ENCODE assay signal across 23 mouse cellular contexts in genomic region chrX:101386222-101386621, GRCm38 (mm10). TPM values are rescaled to one million over a fixed set of nuclear protein-coding genes. Genes with fewer than 3 reads are reported as not detected.
A peak's percentile ranks its signal among the peaks of the same experiment; 100 is the strongest.
DNase-seq lines count a peak whose midpoint lies in the region; ATAC-seq and TF ChIP-seq lines count a peak whose summit lies in the region.
"Had no signal": no experiment of that assay in that cellular context is flagged by ENCODE, and none has a peak within 500 bp of the region (broad histone marks: within the 10 kb centered on the region; RNA-seq: fewer than 3 reads in every experiment).

No protein-coding gene starts in this region.

- intact Hi-C loops in heart, adult 2 months (cut with DNase I), result no loop called here

- H3K9me3 ChIP-seq in ES-E14 (ENCODE audit: control insufficient read depth, insufficient read depth, low read depth, low read length), result no peaks in the 10 kb centered on the region
- H3K9me3 ChIP-seq in liver, embryonic 12.5 days (replicated peaks), result no peaks in the 10 kb centered on the region
- H3K9me3 ChIP-seq in liver, embryonic 16.5 days (replicated peaks; ENCODE audit: control insufficient read depth, low read length), result no peaks in the 10 kb centered on the region
- H3K9me3 ChIP-seq in kidney, embryonic 14.5 days (ENCODE audit: control insufficient read depth, low read length), result no peaks in the 10 kb centered on the region
- H3K9me3 ChIP-seq: heart, embryonic 10.5 days; hindbrain, embryonic 13.5 days had no signal

- H3K79me2 ChIP-seq in heart, adult 2 months (replicated peaks; ENCODE audit: control insufficient read depth, insufficient read depth, low read length), result no peaks in the 10 kb centered on the region

- peaks cover 2 to 22% of the 10 kb centered on the region in 2 experiments; a peak in 2 of 4 replicates for H3K4me1 ChIP-seq in ES-E14 (ENCODE audit: control insufficient read depth in 2 of 2, insufficient read depth in 2 of 2, low read length in 2 of 2, poor library complexity in 1 of 2)
- 0 out of 2 replicates have a peak, but pooled peaks cover 7% of the 10 kb centered on the region for H3K4me1 ChIP-seq in liver, embryonic 12.5 days
- H3K4me1 ChIP-seq in liver, embryonic 16.5 days (ENCODE audit: control insufficient read depth, low read depth, low read length), result no peaks in the 10 kb centered on the region
- no peaks in the 10 kb centered on the region for H3K4me1 ChIP-seq in kidney, embryonic 14.5 days (ENCODE audit: control insufficient read depth, insufficient read depth, low read length)
- H3K4me1 ChIP-seq in heart, adult 2 months (ENCODE audit: control insufficient read depth, insufficient read depth, low read length), result no peaks in the 10 kb centered on the region

- TF ChIP-seq CTCF in heart, adult 2 months (IDR thresholded peaks at IDR 0.05), result no peak

- WGBS in liver, embryonic 12.5 days (ENCODE audit: insufficient replicate concordance), result 44% methylated on average over 4 of the region's 4 CpGs
- 50% methylated on average over 4 of the region's 4 CpGs for WGBS in liver, embryonic 16.5 days (ENCODE audit: insufficient replicate concordance)
- WGBS in kidney, embryonic 14.5 days, result 51% methylated on average over 4 of the region's 4 CpGs
- 42% methylated on average over 4 of the region's 4 CpGs for WGBS in heart, adult 2 months

- peak overlapping the region; percentile 17; the same call in 1 of the 2 replicates for H3K9ac ChIP-seq in ES-E14 (ENCODE audit: insufficient read depth, low read depth, low read length, poor library complexity, severe bottlenecking)
- no peak overlapping the region for H3K9ac ChIP-seq in liver, embryonic 12.5 days
- H3K9ac ChIP-seq in liver, embryonic 16.5 days (ENCODE audit: low read depth, low read length), result no peak overlapping the region
- no peak overlapping the region for H3K9ac ChIP-seq in kidney, embryonic 14.5 days (ENCODE audit: low read depth, low read length)
- H3K9ac ChIP-seq in heart, adult 2 months (ENCODE audit: low read depth, low read length), result no peak overlapping the region
- H3K9ac ChIP-seq: forebrain, postnatal 0 days; hindbrain, embryonic 13.5 days had no signal

- no peak overlapping the region for H3K4me3 ChIP-seq in ES-E14 (ENCODE audit: insufficient read depth in 1 of 2, low read depth in 1 of 2, low read length in 2 of 2, poor library complexity in 1 of 2, severe bottlenecking in 1 of 2)
- H3K4me3 ChIP-seq in liver, embryonic 12.5 days, result no peak overlapping the region
- no peak overlapping the region for H3K4me3 ChIP-seq in liver, embryonic 16.5 days (ENCODE audit: low read depth, low read length)
- no peak overlapping the region for H3K4me3 ChIP-seq in kidney, embryonic 14.5 days (ENCODE audit: low read length)
- no peak overlapping the region for H3K4me3 ChIP-seq in heart, adult 2 months
- H3K4me3 ChIP-seq: heart, embryonic 10.5 days; hindbrain, embryonic 13.5 days had no signal

- TF ChIP-seq POLR2A in heart, adult 2 months (IDR thresholded peaks at IDR 0.05; ENCODE audit: insufficient read depth, low read depth, low read length), result no peak

- ATAC-seq in liver, embryonic 12.5 days, result peak; percentile 59; the same call in 1 of the 2 replicates
- peak; percentile 74 for ATAC-seq in liver, embryonic 16.5 days (ENCODE audit: low read depth)
- ATAC-seq in kidney, embryonic 14.5 days (ENCODE audit: low FRiP score, low TSS enrichment), result no peak
- ATAC-seq: forebrain, postnatal 0 days had no signal

- in situ Hi-C loops in ES-E14 (cut with MboI; ENCODE audit: low sequenced_read_pairs in 2 of 2, unreplicated experiment in 2 of 2), result no loop called here

- no peak overlapping the region for H3K4me2 ChIP-seq in liver, embryonic 12.5 days
- no peak overlapping the region for H3K4me2 ChIP-seq in liver, embryonic 16.5 days (ENCODE audit: low read depth, low read length)
- H3K4me2 ChIP-seq in kidney, embryonic 14.5 days (replicated peaks; ENCODE audit: low read depth, low read length), result no peak overlapping the region
- H3K4me2 ChIP-seq: hindbrain, embryonic 13.5 days had no signal

- peak; percentile 24 for DNase-seq in heart, adult 11 months
- no peak for DNase-seq in heart, postnatal 4 days
- no peak for DNase-seq in ES-E14 (ENCODE audit: low read depth, low spot score)
- DNase-seq in lung, postnatal 4 days, result no peak
- no peak for DNase-seq in heart, adult 2 months
- DNase-seq: adrenal gland, adult 2 months; adrenal gland, postnatal 25 days; cerebellum, adult 18-20 months; cerebellum, adult 9-11 months; gastrocnemius, postnatal 14 days; heart, postnatal 10 days had no signal

- peaks cover 71% of the 10 kb centered on the region for H3K27me3 ChIP-seq in liver, embryonic 12.5 days (replicated peaks)
- H3K27me3 ChIP-seq in liver, embryonic 16.5 days (ENCODE audit: control insufficient read depth, insufficient read depth, low read depth, low read length), result peaks cover 30% of the 10 kb centered on the region
- peaks cover 25% of the 10 kb centered on the region for H3K27me3 ChIP-seq in kidney, embryonic 14.5 days (ENCODE audit: control insufficient read depth, insufficient read depth, low read length)
- peaks cover 4% of the 10 kb centered on the region; the same call in 1 of the 2 replicates for H3K27me3 ChIP-seq in heart, adult 2 months (ENCODE audit: control insufficient read depth, insufficient read depth, low read length)
- H3K27me3 ChIP-seq: CH12.LX had no signal

- no peak overlapping the region for H3K27ac ChIP-seq in ES-E14 (ENCODE audit: insufficient read depth, low read depth, low read length, poor library complexity, severe bottlenecking)
- no peak overlapping the region for H3K27ac ChIP-seq in liver, embryonic 12.5 days
- no peak overlapping the region for H3K27ac ChIP-seq in liver, embryonic 16.5 days (ENCODE audit: low read length)
- no peak overlapping the region for H3K27ac ChIP-seq in kidney, embryonic 14.5 days (ENCODE audit: low read depth, low read length)
- H3K27ac ChIP-seq in heart, adult 2 months, result no peak overlapping the region
- H3K27ac ChIP-seq: heart, embryonic 10.5 days; hindbrain, embryonic 13.5 days; hindbrain, postnatal 0 days had no signal

- H3K36me3 ChIP-seq in ES-E14 (ENCODE audit: control insufficient read depth, insufficient read depth, low read length, poor library complexity, severe bottlenecking), result no peaks in the 10 kb centered on the region
- H3K36me3 ChIP-seq in liver, embryonic 12.5 days, result no peaks in the 10 kb centered on the region
- H3K36me3 ChIP-seq in liver, embryonic 16.5 days (ENCODE audit: control insufficient read depth, insufficient read depth), result no peaks in the 10 kb centered on the region
- H3K36me3 ChIP-seq in kidney, embryonic 14.5 days (ENCODE audit: control insufficient read depth, insufficient read depth, low read length), result no peaks in the 10 kb centered on the region
- no peaks in the 10 kb centered on the region for H3K36me3 ChIP-seq in heart, adult 2 months (ENCODE audit: control insufficient read depth, insufficient read depth, low read length)
- H3K36me3 ChIP-seq: heart, embryonic 10.5 days; hindbrain, embryonic 13.5 days had no signal

- no peak for TF ChIP-seq EP300 in heart, adult 2 months (IDR thresholded peaks at IDR 0.05; ENCODE audit: insufficient read depth, low read depth, low read length)

TF ChIP-seq in ES-E14, 5 proteins besides CTCF, POLR2A, EP300 and RAD21:
- no peak for TF ChIP-seq ZC3H11A (IDR thresholded peaks at IDR 0.05; ENCODE audit: borderline replicate concordance, low read depth, low read length)
- no peak for TF ChIP-seq CHD2 (IDR thresholded peaks at IDR 0.05; ENCODE audit: low read depth, low read length)
- no peak for TF ChIP-seq HCFC1 (IDR thresholded peaks at IDR 0.05; ENCODE audit: borderline replicate concordance, insufficient read depth, low read length)
- no peak for TF ChIP-seq ZNF384 (IDR thresholded peaks at IDR 0.05; ENCODE audit: low read depth, low read length)
- no peak for TF ChIP-seq MAFK (IDR thresholded peaks at IDR 0.05; ENCODE audit: insufficient read depth, low read depth, low read length)

RNA-seq across cellular contexts. Expression of gene Gjb1, which starts 10.0 kb away (rescaled TPM):
- total RNA-seq in heart, postnatal 4 days (2021), result not detected
- total RNA-seq in ES-E14 (2012; rRNA removed), result 6.3 and 16.9 TPM in 2 replicates
- polyA plus RNA-seq in liver, embryonic 12.5 days (2016; fragmentation: Nextera tagmentation; extraction: Ambion mirVana), result 39.3 and 40.7 TPM in 2 replicates
- polyA plus RNA-seq in liver, embryonic 16.5 days (2015; fragmentation: Nextera tagmentation; extraction: Ambion mirVana), result 147 and 174 TPM in 2 replicates
- 8.8 and 10.2 TPM in 2 replicates for polyA plus RNA-seq in kidney, embryonic 14.5 days (2014; fragmentation: Nextera tagmentation; extraction: Ambion mirVana)
- total RNA-seq in heart, adult 2 months (2021), result not detected
- polyA plus RNA-seq in heart, adult 2 months (2012; rRNA removed), result 0.12 and 0.56 TPM in 2 replicates
- total RNA-seq: adrenal gland, postnatal 25 days; CH12.LX; granulocyte monocyte progenitor cell, adult 5-6 weeks; heart, postnatal 10 days; hematopoietic stem cell, adult 5-6 weeks had no signal
- polyA plus RNA-seq: forebrain, embryonic 11.5 days; heart, embryonic 14.5 days had no signal

RNA-seq across cellular contexts. Expression of gene Zmym3, which starts 34.4 kb away (rescaled TPM):
- 10 to 100 TPM; 39.4 to 40.3 TPM for total RNA-seq in heart, postnatal 4 days (2021)
- 53.9 and 62.5 TPM in 2 replicates for total RNA-seq in ES-E14 (2012; rRNA removed)
- polyA plus RNA-seq in liver, embryonic 12.5 days (2016; fragmentation: Nextera tagmentation; extraction: Ambion mirVana), result 9.4 and 10.9 TPM in 2 replicates
- 6.1 and 6.5 TPM in 2 replicates for polyA plus RNA-seq in liver, embryonic 16.5 days (2015; fragmentation: Nextera tagmentation; extraction: Ambion mirVana)
- 23.4 and 32.0 TPM in 2 replicates for polyA plus RNA-seq in kidney, embryonic 14.5 days (2014; fragmentation: Nextera tagmentation; extraction: Ambion mirVana)
- 10 to 100 TPM; 13.3 to 15.9 TPM for total RNA-seq in heart, adult 2 months (2021)
- 18.7 and 36.5 TPM in 2 replicates for polyA plus RNA-seq in heart, adult 2 months (2012; rRNA removed)

RNA-seq across cellular contexts. Expression of gene Nono, which starts 42.9 kb away (rescaled TPM):
- total RNA-seq in heart, postnatal 4 days (2021), result 100 to 1,000 TPM; 177 to 191 TPM
- 259 and 271 TPM in 2 replicates for total RNA-seq in ES-E14 (2012; rRNA removed)
- 193 and 200 TPM in 2 replicates for polyA plus RNA-seq in liver, embryonic 12.5 days (2016; fragmentation: Nextera tagmentation; extraction: Ambion mirVana)
- 93.5 and 101 TPM in 2 replicates for polyA plus RNA-seq in liver, embryonic 16.5 days (2015; fragmentation: Nextera tagmentation; extraction: Ambion mirVana)
- 403 and 456 TPM in 2 replicates for polyA plus RNA-seq in kidney, embryonic 14.5 days (2014; fragmentation: Nextera tagmentation; extraction: Ambion mirVana)
- total RNA-seq in heart, adult 2 months (2021), result 10 to 100 TPM; 57.6 to 70.9 TPM
- 46.7 and 83.4 TPM in 2 replicates for polyA plus RNA-seq in heart, adult 2 months (2012; rRNA removed)
